Mouse (Mus musculus) kidney, adult 10 weeks (tissue): ENCODE data around the gene Ubqlnl. TPM values are rescaled to one million over a fixed set of nuclear protein-coding genes. Genes with fewer than 3 reads are reported as not detected.

Experiments used
- polyA plus RNA-seq: library from polyadenylated mRNA; stranded (reverse); fragments of 350-450 nt; fragmentation: Illumina TruSeq; extraction: RNeasy Lipid Tissue Mini Kit (QIAGEN cat#74804); gene quantifications from one replicate; pipeline ENCODE4 v1.2.3, GENCODE M21; 2014; ENCODE audit warnings: low read depth, low replicate concordance

Ubqlnl gene
- polyA plus RNA-seq: not detected

DNA sequence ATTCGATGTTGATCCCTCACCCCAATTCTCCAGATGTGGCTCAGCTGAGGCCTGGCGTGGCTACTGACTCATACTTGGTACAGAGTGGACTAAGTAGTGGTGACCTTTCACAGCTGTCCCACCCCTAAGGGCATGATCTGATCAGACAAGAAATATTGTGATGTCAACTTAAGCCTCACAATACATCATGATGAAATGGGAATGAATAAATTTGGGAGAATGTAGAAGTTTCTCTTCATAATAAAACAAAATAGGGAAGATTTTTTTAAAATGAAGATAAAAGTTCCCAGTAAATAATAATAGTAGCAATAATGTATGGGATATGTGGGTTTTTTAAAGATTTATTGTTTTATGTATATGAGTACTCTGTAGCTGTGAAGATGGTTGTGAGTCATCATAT is at the start of gene Ubqlnl:
Gene Ubqlnl, minus strand, starts transcription at position 101 of the 400 bp plus-strand sequence.

GRCm38 (mm10) chr7:104195885-104196284 is 45.5 kb upstream of the Ubqlnl start, which contains the start of gene Olfr649:
Gene Olfr649, minus strand, starts transcription at chr7:104195985.

GRCm38 (mm10) chr7:104183292-104183691 is 32.9 kb upstream of the Ubqlnl start, which contains the start of gene Olfr648:
Gene Olfr648, minus strand, starts transcription at chr7:104183392.

GRCm38 (mm10) chr7:104143179-104143578 is 7.2 kb downstream of the Ubqlnl start, which contains the start of gene Ubqln3:
Gene Ubqln3, minus strand, starts transcription at chr7:104143279.

GRCm38 (mm10) chr7:104137305-104137704 is 13.1 kb downstream of the Ubqlnl start, which contains the start of gene Olfr643:
Gene Olfr643, minus strand, starts transcription at chr7:104137405.

DNA sequence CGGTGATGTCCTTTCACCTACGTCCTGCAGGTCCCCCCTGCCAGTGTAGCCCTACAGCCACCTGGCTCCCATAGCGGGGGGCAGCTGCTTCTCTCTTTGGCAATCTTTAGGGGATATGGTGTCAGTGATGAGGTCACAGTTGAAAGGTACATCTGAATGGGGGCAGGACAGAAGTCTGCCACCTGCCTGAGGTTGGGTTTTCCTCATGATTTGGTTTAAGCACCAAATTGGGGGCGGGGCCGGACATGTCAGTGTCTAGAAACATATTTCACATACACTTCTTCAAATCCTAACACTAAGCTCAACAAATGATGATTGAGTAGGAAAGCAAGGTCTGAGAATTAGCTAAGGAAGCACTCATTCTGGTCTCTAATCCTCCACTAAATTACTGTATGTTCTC is 20.6 kb downstream of the Ubqlnl start, which contains the start of gene Ubqln5:
Gene Ubqln5, minus strand, starts transcription at position 101 of the 400 bp plus-strand sequence.

DNA sequence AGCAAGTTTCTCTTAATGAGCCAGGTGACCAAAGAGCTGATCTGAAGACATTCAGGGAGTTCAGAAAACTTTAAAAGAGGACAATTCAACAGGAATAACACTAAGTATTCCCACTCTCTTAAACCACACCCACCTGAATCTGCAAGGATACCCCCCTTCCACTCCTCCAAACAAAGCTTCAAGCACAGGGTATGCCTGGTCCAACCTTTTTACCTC is 45.7 kb downstream of the Ubqlnl start, which contains the start of gene Olfr646:
Gene Olfr646, plus strand, starts transcription at position 117 of the 216 bp plus-strand sequence.

Other genes with a start within 250 kb of the Ubqlnl start
- gene Olfr65, start 247.1 kb downstream of the Ubqlnl start, polyA plus RNA-seq: not detected
- not detected for gene Olfr631, start 221.7 kb downstream of the Ubqlnl start, polyA plus RNA-seq
- not detected for gene Olfr632, start 216.2 kb downstream of the Ubqlnl start, polyA plus RNA-seq
- not detected for gene Olfr633, start 206.1 kb downstream of the Ubqlnl start, polyA plus RNA-seq
- not detected for gene Olfr635, start 179.4 kb downstream of the Ubqlnl start, polyA plus RNA-seq
- gene Olfr638, start 151.8 kb downstream of the Ubqlnl start, polyA plus RNA-seq: not detected
- gene Olfr639, start 133.3 kb downstream of the Ubqlnl start, polyA plus RNA-seq: not detected
- gene Olfr640, start 125.0 kb downstream of the Ubqlnl start, polyA plus RNA-seq: not detected
- gene Olfr641, start 115.1 kb downstream of the Ubqlnl start, polyA plus RNA-seq: not detected
- gene Olfr642, start 97.9 kb downstream of the Ubqlnl start, polyA plus RNA-seq: not detected
- not detected for gene 4930516K23Rik, start 89.1 kb downstream of the Ubqlnl start, polyA plus RNA-seq
- gene Olfr644, start 78.7 kb downstream of the Ubqlnl start, polyA plus RNA-seq: not detected
- not detected for gene Olfr645, start 65.1 kb downstream of the Ubqlnl start, polyA plus RNA-seq
- gene Olfr646, start 45.7 kb downstream of the Ubqlnl start, polyA plus RNA-seq: not detected
- not detected for gene Ubqln5, start 20.7 kb downstream of the Ubqlnl start, polyA plus RNA-seq
- not detected for gene Olfr643, start 13.2 kb downstream of the Ubqlnl start, polyA plus RNA-seq
- not detected for gene Ubqln3, start 7.3 kb downstream of the Ubqlnl start, polyA plus RNA-seq
- not detected for gene Olfm5, start 14.3 kb upstream of the Ubqlnl start, polyA plus RNA-seq
- gene Olfr648, start 32.8 kb upstream of the Ubqlnl start, polyA plus RNA-seq: not detected
- not detected for gene Olfr649, start 45.4 kb upstream of the Ubqlnl start, polyA plus RNA-seq
- gene Trim6, start 68.2 kb upstream of the Ubqlnl start, polyA plus RNA-seq: 0.77 TPM
- 14.5 TPM for gene Trim34a, start 93.9 kb upstream of the Ubqlnl start, polyA plus RNA-seq
- gene Trim5, start 137.5 kb upstream of the Ubqlnl start, polyA plus RNA-seq: 2.3 TPM
- 17.3 TPM for gene Trim12a, start 164.9 kb upstream of the Ubqlnl start, polyA plus RNA-seq
- gene Trim34b, start 178.9 kb upstream of the Ubqlnl start, polyA plus RNA-seq: 0.32 TPM
- 13.9 TPM for gene Trim12c, start 202.8 kb upstream of the Ubqlnl start, polyA plus RNA-seq
- 0.12 TPM for gene Trim30b, start 219.3 kb upstream of the Ubqlnl start, polyA plus RNA-seq